Mouse (Mus musculus): Measurements from ENCODE around the gene Fam104a. TPM values are rescaled to one million over a fixed set of nuclear protein-coding genes. Genes with fewer than 3 reads are reported as not detected.

Fam104a gene
- polyA plus RNA-seq, 2 experiments: 25.0 to 44.5 TPM

GRCm38 (mm10) chr11:113645181-113645580, 38.8 kb downstream of the Fam104a start:
- no peaks in the 10 kb centered on the region for H3K27me3 ChIP-seq (ENCODE audit: control insufficient read depth, insufficient read depth, low read length)
- ATAC-seq (ENCODE audit: insufficient read depth) (no peak), DNase-seq (ENCODE audit: low read depth in 3 of 3, low spot score in 3 of 3) (no peak)
- H3K9me3 ChIP-seq (ENCODE audit: control insufficient read depth, low read length): no peaks in the 10 kb centered on the region
- peak; percentile 21; the same call in 1 of the 2 replicates for TF ChIP-seq CTCF (IDR thresholded peaks at IDR 0.05; ENCODE audit: low read depth)
- TF ChIP-seq EP300 (IDR thresholded peaks at IDR 0.05; ENCODE audit: low read depth): no peak
- peaks cover 10 to 12% of the 10 kb centered on the region in 2 experiments for H3K4me1 ChIP-seq (replicated peaks; ENCODE audit: control insufficient read depth in 2 of 2, insufficient read depth in 2 of 2, low read length in 1 of 2)
- WGBS (ENCODE audit: insufficient replicate concordance): 69% methylated on average over 3 of the region's 3 CpGs
- H3K4me2 ChIP-seq (ENCODE audit: low read depth): no peak overlapping the region
- H3K4me3 ChIP-seq (ENCODE audit: insufficient read depth in 1 of 2, low read depth in 2 of 2, low read length in 2 of 2): no peak overlapping the region
- H3K9ac ChIP-seq (replicated peaks): no peak overlapping the region
- no peak overlapping the region for H3K27ac ChIP-seq
- no peaks in the 10 kb centered on the region for H3K36me3 ChIP-seq (replicated peaks; ENCODE audit: control insufficient read depth, insufficient read depth, low read depth)

- no peak overlapping the region for H3K4me2 ChIP-seq (ENCODE audit: low read depth)
- no peaks in the 10 kb centered on the region for H3K36me3 ChIP-seq (replicated peaks; ENCODE audit: control insufficient read depth, insufficient read depth, low read depth)
- no peak overlapping the region for H3K9ac ChIP-seq (replicated peaks)
- H3K27me3 ChIP-seq (ENCODE audit: control insufficient read depth, insufficient read depth, low read length): no peaks in the 10 kb centered on the region
- ATAC-seq (ENCODE audit: insufficient read depth) (no peak), DNase-seq (ENCODE audit: low read depth in 3 of 3, low spot score in 3 of 3) (no peak)
- no peak overlapping the region for H3K4me3 ChIP-seq (ENCODE audit: insufficient read depth in 1 of 2, low read depth in 2 of 2, low read length in 2 of 2)
- no peaks in the 10 kb centered on the region for H3K9me3 ChIP-seq (ENCODE audit: control insufficient read depth, low read length)
- 78% methylated on average over 12 of the region's 12 CpGs for WGBS (ENCODE audit: insufficient replicate concordance)
- no peaks in the 10 kb centered on the region for H3K4me1 ChIP-seq (replicated peaks; ENCODE audit: control insufficient read depth in 2 of 2, insufficient read depth in 2 of 2, low read length in 1 of 2)
- no peak overlapping the region for H3K27ac ChIP-seq
- TF ChIP-seq EP300 (IDR thresholded peaks at IDR 0.05; ENCODE audit: low read depth) (no peak), CTCF (IDR thresholded peaks at IDR 0.05; ENCODE audit: low read depth) (no peak)
Measured at GRCm38 (mm10) chr11:113638680-113639079, 45.3 kb downstream of the Fam104a start.

GRCm38 (mm10) chr11:113634699-113635121, 49.2 kb downstream of the Fam104a start:
- WGBS (ENCODE audit: insufficient replicate concordance): 60% methylated on average over 10 of the region's 10 CpGs
- Histone ChIP-seq H3K4me3 (ENCODE audit: insufficient read depth in 1 of 2, low read depth in 2 of 2, low read length in 2 of 2) (no peak overlapping the region), H3K4me2 (ENCODE audit: low read depth) (no peak overlapping the region)

GRCm38 (mm10) chr11:113633398-113633797, 50.6 kb downstream of the Fam104a start:
- H3K27me3 ChIP-seq (ENCODE audit: control insufficient read depth, insufficient read depth, low read length): no peaks in the 10 kb centered on the region

More at GRCm38 (mm10) chr11:113634699-113635121, 49.2 kb downstream of the Fam104a start:
- no peaks in the 10 kb centered on the region for H3K27me3 ChIP-seq (ENCODE audit: control insufficient read depth, insufficient read depth, low read length)
- no peak overlapping the region for H3K9ac ChIP-seq (replicated peaks)
- no peaks in the 10 kb centered on the region for H3K36me3 ChIP-seq (replicated peaks; ENCODE audit: control insufficient read depth, insufficient read depth, low read depth)
- no peak overlapping the region for H3K27ac ChIP-seq
- H3K4me1 ChIP-seq (replicated peaks; ENCODE audit: control insufficient read depth in 2 of 2, insufficient read depth in 2 of 2, low read length in 1 of 2): no peaks in the 10 kb centered on the region
- TF ChIP-seq EP300 (IDR thresholded peaks at IDR 0.05; ENCODE audit: low read depth) (no peak), CTCF (IDR thresholded peaks at IDR 0.05; ENCODE audit: low read depth) (no peak)
- ATAC-seq (ENCODE audit: insufficient read depth): no peak
- no peak for DNase-seq (ENCODE audit: low read depth in 3 of 3, low spot score in 3 of 3)
- H3K9me3 ChIP-seq (ENCODE audit: control insufficient read depth, low read length): no peaks in the 10 kb centered on the region

GRCm38 (mm10) chr11:113632303-113632702, 51.7 kb downstream of the Fam104a start:
- Histone ChIP-seq H3K36me3 (replicated peaks; ENCODE audit: control insufficient read depth, insufficient read depth, low read depth) (no peaks in the 10 kb centered on the region), H3K9ac (replicated peaks) (no peak overlapping the region), H3K9me3 (ENCODE audit: control insufficient read depth, low read length) (no peaks in the 10 kb centered on the region), H3K4me3 (ENCODE audit: insufficient read depth in 1 of 2, low read depth in 2 of 2, low read length in 2 of 2) (no peak overlapping the region), H3K4me2 (ENCODE audit: low read depth) (no peak overlapping the region), H3K27me3 (ENCODE audit: control insufficient read depth, insufficient read depth, low read length) (no peaks in the 10 kb centered on the region), H3K4me1 (replicated peaks; ENCODE audit: control insufficient read depth in 2 of 2, insufficient read depth in 2 of 2, low read length in 1 of 2) (no peaks in the 10 kb centered on the region), H3K27ac (no peak overlapping the region)
- TF ChIP-seq CTCF (IDR thresholded peaks at IDR 0.05; ENCODE audit: low read depth) (no peak), EP300 (IDR thresholded peaks at IDR 0.05; ENCODE audit: low read depth) (no peak)
- DNase-seq (ENCODE audit: low read depth in 3 of 3, low spot score in 3 of 3) (no peak), ATAC-seq (ENCODE audit: insufficient read depth) (no peak; the same call in 1 of the 2 replicates)
- 64% methylated on average over 7 of the region's 7 CpGs for WGBS (ENCODE audit: insufficient replicate concordance)

More at GRCm38 (mm10) chr11:113633398-113633797, 50.6 kb downstream of the Fam104a start:
- no peaks in the 10 kb centered on the region for H3K36me3 ChIP-seq (replicated peaks; ENCODE audit: control insufficient read depth, insufficient read depth, low read depth)
- H3K9me3 ChIP-seq (ENCODE audit: control insufficient read depth, low read length): no peaks in the 10 kb centered on the region
- no peaks in the 10 kb centered on the region for H3K4me1 ChIP-seq (replicated peaks; ENCODE audit: control insufficient read depth in 2 of 2, insufficient read depth in 2 of 2, low read length in 1 of 2)
- no peak overlapping the region for H3K27ac ChIP-seq
- H3K9ac ChIP-seq (replicated peaks): no peak overlapping the region
- TF ChIP-seq EP300 (IDR thresholded peaks at IDR 0.05; ENCODE audit: low read depth) (no peak), CTCF (IDR thresholded peaks at IDR 0.05; ENCODE audit: low read depth) (no peak)
- ATAC-seq (ENCODE audit: insufficient read depth) (no peak), DNase-seq (ENCODE audit: low read depth in 3 of 3, low spot score in 3 of 3) (no peak)
- H3K4me3 ChIP-seq (ENCODE audit: insufficient read depth in 1 of 2, low read depth in 2 of 2, low read length in 2 of 2): no peak overlapping the region
- WGBS (ENCODE audit: insufficient replicate concordance): 63% methylated on average over 5 of the region's 5 CpGs
- H3K4me2 ChIP-seq (ENCODE audit: low read depth): no peak overlapping the region
